Mouse (Mus musculus): ENCODE data around the gene Gale.

GRCm38 (mm10) chr4:135935502-135935901, 28.0 kb upstream of the Gale start:
- TF ChIP-seq CTCF (IDR thresholded peaks at IDR 0.05; ENCODE audit: borderline replicate concordance, control insufficient read depth, extremely low read depth, insufficient read depth, low read length, poor library complexity) (no peak), POLR2A (IDR thresholded peaks at IDR 0.05; ENCODE audit: control insufficient read depth, extremely low read depth, insufficient read depth, low read length, poor library complexity) (no peak)

Measured in thymus, adult 2 months (tissue).